Mouse (Mus musculus) intestine, embryonic 16.5 days (tissue): ENCODE data around the gene Tmpo. TPM values are rescaled to one million over a fixed set of nuclear protein-coding genes. Genes with fewer than 3 reads are reported as not detected.
A peak's percentile ranks its signal among the peaks of the same experiment; 100 is the strongest.

ENCODE experiments used
- ATAC-seq: fragments of 200-750 bp; cut with Nextera tagmentation; 2 replicates; pipeline ENCODE4 v1.8.0; 2017; ENCODE audit warnings: moderate TSS enrichment, moderate library complexity
- H3K27ac ChIP-seq: fragments of 300-500 bp; sonication (generic); 2 replicates; pipeline ENCODE4 v1.5.1; 2014; ENCODE audit warnings: mild to moderate bottlenecking, low read length
- H3K27me3 ChIP-seq: fragments of 300-500 bp; sonication (generic); replicated peaks from 2 replicates; pipeline ENCODE4 v1.6.1; 2014; ENCODE audit warnings: low read length, control low read depth, mixed read lengths; ENCODE audit not compliant: control insufficient read depth, insufficient read depth
- H3K36me3 ChIP-seq: fragments of 300-500 bp; sonication (generic); 2 replicates; pipeline ENCODE4 v1.6.1; 2014; ENCODE audit warnings: low read length, control low read depth; ENCODE audit not compliant: control insufficient read depth, insufficient read depth
- H3K4me1 ChIP-seq: fragments of 300-500 bp; sonication (generic); 2 replicates; pipeline ENCODE4 v1.6.1; 2014; ENCODE audit warnings: low read length, control low read depth, mixed read lengths; ENCODE audit not compliant: control insufficient read depth, insufficient read depth
- H3K4me2 ChIP-seq: fragments of 300-500 bp; sonication (generic); 2 replicates; pipeline ENCODE4 v1.6.1; 2014; ENCODE audit warnings: low read depth, low read length, control low read depth
- H3K4me3 ChIP-seq: fragments of 300-500 bp; sonication (generic); 2 replicates; pipeline ENCODE4 v1.5.1; 2014; ENCODE audit warnings: mild to moderate bottlenecking, low read length
- H3K9ac ChIP-seq: fragments of 300-500 bp; sonication (generic); 2 replicates; pipeline ENCODE4 v1.6.1; 2014; ENCODE audit warnings: low read depth, low read length
- H3K9me3 ChIP-seq: fragments of 300-500 bp; sonication (generic); 2 replicates; pipeline ENCODE4 v1.6.1; 2016; ENCODE audit warnings: low read length, control low read depth; ENCODE audit not compliant: control insufficient read depth
- WGBS: fragments of 180-500 bp; shearing (Covaris S2); extraction: QIAGEN DNeasy Blood & Tissue Kit; methylation state at CpG from one replicate; pipeline ENCODE4 v1.1.7; 2014; 5-methylcytosine and 5-hydroxymethylcytosine counted together
- polyA plus RNA-seq: library from polyadenylated mRNA; unstranded; fragments of >200 nt; fragmentation: Nextera tagmentation; extraction: Ambion mirVana; gene quantifications from 2 replicates; pipeline ENCODE4 v1.2.1, GENCODE M21; 2015

Gene Tmpo
- polyA plus RNA-seq, 1 experiment from 2014 or later: 111 TPM

- WGBS: 95% methylated on average over 7 of the region's 7 CpGs
- Histone ChIP-seq H3K27me3 (no peaks in the 10 kb centered on the region), H3K27ac (no peak overlapping the region), H3K4me2 (no peak overlapping the region), H3K4me1 (no peaks in the 10 kb centered on the region), H3K9ac (no peak overlapping the region), H3K4me3 (no peak overlapping the region), H3K36me3 (peaks cover 7% of the 10 kb centered on the region; the same call in 1 of the 2 replicates), H3K9me3 (no peaks in the 10 kb centered on the region)
- ATAC-seq: no peak
Observed at GRCm38 (mm10) chr10:91145413-91145812, 35.7 kb downstream of the Tmpo start.

GRCm38 (mm10) chr10:91143313-91144230 is 37.5 kb downstream of the Tmpo start:
- H3K4me1 ChIP-seq: no peaks in the 10 kb centered on the region
- H3K9me3 ChIP-seq: no peaks in the 10 kb centered on the region
- no peak overlapping the region for H3K27ac ChIP-seq
- no peak overlapping the region for H3K9ac ChIP-seq
- no peak overlapping the region for H3K4me3 ChIP-seq
- H3K36me3 ChIP-seq: peaks cover 3% of the 10 kb centered on the region; the same call in 1 of the 2 replicates
- 66% methylated on average over 18 of the region's 18 CpGs for WGBS
- no peak overlapping the region for H3K4me2 ChIP-seq
- no peak for ATAC-seq
- H3K27me3 ChIP-seq: no peaks in the 10 kb centered on the region

GRCm38 (mm10) chr10:91142654-91143191 is 38.4 kb downstream of the Tmpo start:
- no peak overlapping the region for H3K9ac ChIP-seq
- 68% methylated on average over 10 of the region's 10 CpGs for WGBS
- H3K4me2 ChIP-seq: no peak overlapping the region
- H3K9me3 ChIP-seq: no peaks in the 10 kb centered on the region
- H3K27ac ChIP-seq: no peak overlapping the region
- no peak for ATAC-seq
- H3K27me3 ChIP-seq: no peaks in the 10 kb centered on the region
- no peak overlapping the region for H3K4me3 ChIP-seq
- H3K4me1 ChIP-seq: no peaks in the 10 kb centered on the region
- peaks cover 3% of the 10 kb centered on the region; the same call in 1 of the 2 replicates for H3K36me3 ChIP-seq

GRCm38 (mm10) chr10:91141564-91141963 is 39.6 kb downstream of the Tmpo start:
- Histone ChIP-seq H3K36me3 (no peaks in the 10 kb centered on the region), H3K27ac (no peak overlapping the region), H3K4me3 (no peak overlapping the region), H3K27me3 (no peaks in the 10 kb centered on the region), H3K9ac (no peak overlapping the region), H3K4me2 (no peak overlapping the region), H3K9me3 (no peaks in the 10 kb centered on the region), H3K4me1 (no peaks in the 10 kb centered on the region)
- no peak for ATAC-seq
- 29% methylated on average over 2 of the region's 2 CpGs for WGBS

GRCm38 (mm10) chr10:91139148-91139766 is 41.9 kb downstream of the Tmpo start:
- ATAC-seq: peak; percentile 54
- 81% methylated on average over 14 of the region's 14 CpGs for WGBS

GRCm38 (mm10) chr10:91138317-91138716 is 42.8 kb downstream of the Tmpo start:
- H3K4me2 ChIP-seq: no peak overlapping the region
- H3K27ac ChIP-seq: no peak overlapping the region; the same call in 1 of the 2 replicates
- no peaks in the 10 kb centered on the region for H3K27me3 ChIP-seq
- H3K9me3 ChIP-seq: no peaks in the 10 kb centered on the region
- WGBS: 77% methylated on average over 3 of the region's 3 CpGs
- no peak overlapping the region for H3K9ac ChIP-seq
- no peaks in the 10 kb centered on the region for H3K36me3 ChIP-seq
- no peaks in the 10 kb centered on the region for H3K4me1 ChIP-seq
- peak; percentile 55 for ATAC-seq
- no peak overlapping the region for H3K4me3 ChIP-seq

More at GRCm38 (mm10) chr10:91139148-91139766, 41.9 kb downstream of the Tmpo start:
- Histone ChIP-seq H3K27ac (peak overlapping the region; percentile 47), H3K36me3 (no peaks in the 10 kb centered on the region), H3K9me3 (no peaks in the 10 kb centered on the region), H3K4me1 (no peaks in the 10 kb centered on the region), H3K9ac (no peak overlapping the region), H3K4me2 (no peak overlapping the region), H3K4me3 (no peak overlapping the region), H3K27me3 (no peaks in the 10 kb centered on the region)

GRCm38 (mm10) chr10:91137400-91137799 is 43.7 kb downstream of the Tmpo start:
- Histone ChIP-seq H3K4me1 (no peaks in the 10 kb centered on the region), H3K27me3 (no peaks in the 10 kb centered on the region), H3K9ac (no peak overlapping the region), H3K27ac (no peak overlapping the region), H3K4me2 (no peak overlapping the region), H3K9me3 (no peaks in the 10 kb centered on the region), H3K4me3 (no peak overlapping the region), H3K36me3 (no peaks in the 10 kb centered on the region)
- ATAC-seq: no peak
- WGBS: 80% methylated on average over 9 of the region's 9 CpGs

- Histone ChIP-seq H3K27me3 (no peaks in the 10 kb centered on the region), H3K27ac (no peak overlapping the region), H3K36me3 (no peaks in the 10 kb centered on the region), H3K9me3 (no peaks in the 10 kb centered on the region), H3K9ac (no peak overlapping the region), H3K4me2 (no peak overlapping the region), H3K4me3 (no peak overlapping the region), H3K4me1 (no peaks in the 10 kb centered on the region)
- no peak for ATAC-seq
- WGBS: 85% methylated on average over 7 of the region's 7 CpGs
Observed at GRCm38 (mm10) chr10:91135302-91135972, 45.7 kb downstream of the Tmpo start.

- H3K4me1 ChIP-seq: no peaks in the 10 kb centered on the region
- ATAC-seq: peak; percentile 67
- WGBS: 97% methylated on average over 1 of the region's 1 CpGs
- H3K9ac ChIP-seq: no peak overlapping the region
- H3K36me3 ChIP-seq: no peaks in the 10 kb centered on the region
- H3K4me2 ChIP-seq: no peak overlapping the region
- H3K27ac ChIP-seq: no peak overlapping the region
- no peaks in the 10 kb centered on the region for H3K9me3 ChIP-seq
- H3K4me3 ChIP-seq: no peak overlapping the region
- H3K27me3 ChIP-seq: no peaks in the 10 kb centered on the region
Observed at GRCm38 (mm10) chr10:91131565-91131964, 49.5 kb downstream of the Tmpo start.
